Mouse (Mus musculus) stomach, embryonic 14.5 days (tissue): Measurements from ENCODE around the gene Gpr162. TPM values are rescaled to one million over a fixed set of nuclear protein-coding genes. Genes with fewer than 3 reads are reported as not detected.
"Not testable (repeated sequence)": the region's sequence is repeated elsewhere in the genome, so short reads cannot be mapped to it uniquely, and the experiment has no call there.

ENCODE experiments used
- ATAC-seq: fragments of 200-750 bp; cut with Nextera tagmentation; 2 replicates; pipeline ENCODE4 v1.8.0; 2017; ENCODE audit warnings: low read depth, moderate TSS enrichment; ENCODE audit not compliant: insufficient number of reproducible peaks, insufficient read depth, low FRiP score
- H3K27ac ChIP-seq: fragments of 300-500 bp; sonication (generic); 2 replicates; pipeline ENCODE4 v1.5.1; 2014; ENCODE audit warnings: mild to moderate bottlenecking, low read length, moderate library complexity, mixed read lengths
- H3K27me3 ChIP-seq: fragments of 300-500 bp; sonication (generic); 2 replicates; pipeline ENCODE4 v1.6.1; 2014; ENCODE audit warnings: low read length, control low read depth, mixed read lengths; ENCODE audit not compliant: control insufficient read depth, insufficient read depth
- H3K36me3 ChIP-seq: fragments of 300-500 bp; sonication (generic); 2 replicates; pipeline ENCODE4 v1.6.1; 2014; ENCODE audit warnings: mild to moderate bottlenecking, control low read depth, low read length, moderate library complexity, mixed read lengths; ENCODE audit not compliant: control insufficient read depth, insufficient read depth
- H3K4me1 ChIP-seq: fragments of 300-500 bp; sonication (generic); 2 replicates; pipeline ENCODE4 v1.6.1; 2014; ENCODE audit warnings: low read length, control low read depth, mixed read lengths; ENCODE audit not compliant: control insufficient read depth, insufficient read depth
- H3K4me2 ChIP-seq: fragments of 300-500 bp; sonication (generic); replicated peaks from 2 replicates; pipeline ENCODE4 v1.6.1; 2014; ENCODE audit warnings: low read depth, low read length, control low read depth
- H3K4me3 ChIP-seq: fragments of 300-500 bp; sonication (generic); 2 replicates; pipeline ENCODE4 v1.5.1; 2014; ENCODE audit warnings: low read depth, low read length, control low read depth
- H3K9ac ChIP-seq: fragments of 300-500 bp; sonication (generic); replicated peaks from 2 replicates; pipeline ENCODE4 v1.6.1; 2014; ENCODE audit warnings: low read depth, mild to moderate bottlenecking, control low read depth, low read length, moderate library complexity, mixed read lengths
- H3K9me3 ChIP-seq: fragments of 300-500 bp; sonication (generic); 2 replicates; pipeline ENCODE4 v1.6.1; 2016; ENCODE audit warnings: low read depth, low read length, control low read depth; ENCODE audit not compliant: control insufficient read depth
- WGBS: fragments of 180-500 bp; shearing (Covaris S2); extraction: QIAGEN DNeasy Blood & Tissue Kit; methylation state at CpG from one replicate; pipeline ENCODE4 v1.1.7; 2014; 5-methylcytosine and 5-hydroxymethylcytosine counted together
- polyA plus RNA-seq: library from polyadenylated mRNA; unstranded; fragments of >200 nt; fragmentation: Nextera tagmentation; extraction: Ambion mirVana; gene quantifications from 2 replicates; pipeline ENCODE4 v1.2.1, GENCODE M21; 2014

Gene Gpr162
- polyA plus RNA-seq, 1 experiment from 2014 or later: 0.91 TPM

GRCm38 (mm10) chr6:124903580-124904151 is 39.9 kb upstream of the Gpr162 start:
- no peaks in the 10 kb centered on the region for H3K36me3 ChIP-seq
- H3K4me1 ChIP-seq: no peaks in the 10 kb centered on the region
- ATAC-seq: peak; percentile 81
- H3K9ac ChIP-seq: peak overlapping the region; percentile 49
- H3K4me3 ChIP-seq: peak overlapping the region; percentile 40
- peak overlapping the region; percentile 76 for H3K4me2 ChIP-seq
- no peaks in the 10 kb centered on the region for H3K27me3 ChIP-seq
- WGBS: 0% methylated on average over 23 of the region's 23 CpGs
- peak overlapping the region; percentile 99 for H3K27ac ChIP-seq
- H3K9me3 ChIP-seq: no peaks in the 10 kb centered on the region

GRCm38 (mm10) chr6:124901851-124902250 is 38.1 kb upstream of the Gpr162 start:
- no peaks in the 10 kb centered on the region for H3K4me1 ChIP-seq
- no peak overlapping the region for H3K9ac ChIP-seq
- no peak overlapping the region for H3K4me3 ChIP-seq
- no peak for ATAC-seq
- H3K4me2 ChIP-seq: no peak overlapping the region
- H3K9me3 ChIP-seq: no peaks in the 10 kb centered on the region
- H3K27me3 ChIP-seq: no peaks in the 10 kb centered on the region
- no peaks in the 10 kb centered on the region for H3K36me3 ChIP-seq
- H3K27ac ChIP-seq: no peak overlapping the region

GRCm38 (mm10) chr6:124900801-124901480 is 37.2 kb upstream of the Gpr162 start:
- H3K9me3 ChIP-seq: no peaks in the 10 kb centered on the region
- H3K27ac ChIP-seq: no peak overlapping the region
- H3K27me3 ChIP-seq: no peaks in the 10 kb centered on the region
- no peak overlapping the region for H3K9ac ChIP-seq
- no peak for ATAC-seq
- H3K4me2 ChIP-seq: no peak overlapping the region
- H3K4me1 ChIP-seq: no peaks in the 10 kb centered on the region
- H3K4me3 ChIP-seq: no peak overlapping the region
- 57% methylated on average over 10 of the region's 10 CpGs for WGBS
- no peaks in the 10 kb centered on the region for H3K36me3 ChIP-seq

DNA sequence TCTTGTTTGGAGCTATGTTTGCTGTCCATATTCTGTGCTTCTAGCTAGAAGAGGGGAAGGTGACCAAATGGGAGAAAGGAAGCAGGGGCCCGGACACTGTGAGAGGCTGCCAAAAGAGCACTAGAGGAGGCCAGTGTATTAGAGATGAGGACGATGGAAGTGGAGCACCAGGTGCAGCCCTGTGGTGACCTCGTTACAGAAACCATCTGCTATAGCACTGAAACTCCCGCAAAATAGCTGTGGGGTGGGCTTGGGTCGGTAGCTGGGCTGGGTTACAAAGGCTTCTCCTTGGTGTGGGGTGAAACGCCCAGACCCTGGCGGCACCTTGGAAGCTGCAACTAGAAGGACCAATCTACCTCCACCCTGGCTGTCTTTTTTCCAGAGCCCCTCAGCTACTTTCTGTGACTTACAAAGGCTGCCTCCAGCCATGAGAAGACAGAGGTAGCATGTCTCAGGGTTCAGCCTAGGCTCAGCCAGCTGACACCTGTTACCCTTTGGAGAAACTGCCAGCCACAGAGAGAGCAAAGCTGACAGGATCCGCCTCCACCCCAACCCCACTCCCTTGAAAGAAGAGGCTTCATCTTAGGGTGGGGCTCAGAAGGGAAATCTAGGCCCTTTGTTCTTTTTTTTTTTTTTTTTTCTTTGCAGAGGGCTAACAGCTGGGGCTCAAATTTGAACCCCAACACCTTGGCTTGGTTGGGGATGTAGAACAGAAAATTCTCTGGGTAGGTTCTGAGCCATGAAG is 36.4 kb upstream of the Gpr162 start:
- no peaks in the 10 kb centered on the region for H3K27me3 ChIP-seq
- ATAC-seq: no peak
- 59% methylated on average over 8 of the region's 8 CpGs for WGBS
- H3K9ac ChIP-seq: no peak overlapping the region
- no peak overlapping the region for H3K27ac ChIP-seq
- H3K4me1 ChIP-seq: no peaks in the 10 kb centered on the region
- H3K9me3 ChIP-seq: no peaks in the 10 kb centered on the region
- H3K4me3 ChIP-seq: no peak overlapping the region
- no peak overlapping the region for H3K4me2 ChIP-seq
- no peaks in the 10 kb centered on the region for H3K36me3 ChIP-seq

GRCm38 (mm10) chr6:124898359-124898758 is 34.6 kb upstream of the Gpr162 start:
- Histone ChIP-seq H3K27me3 (no peaks in the 10 kb centered on the region), H3K4me3 (no peak overlapping the region), H3K4me2 (no peak overlapping the region), H3K36me3 (no peaks in the 10 kb centered on the region), H3K27ac (no peak overlapping the region), H3K9ac (no peak overlapping the region), H3K4me1 (no peaks in the 10 kb centered on the region), H3K9me3 (no peaks in the 10 kb centered on the region)
- ATAC-seq: no peak
- 30% methylated on average over 3 of the region's 3 CpGs for WGBS

- H3K4me1 ChIP-seq, H3K27ac ChIP-seq, H3K27me3 ChIP-seq, H3K4me2 ChIP-seq, H3K36me3 ChIP-seq, H3K4me3 ChIP-seq, H3K9ac ChIP-seq, H3K9me3 ChIP-seq, ATAC-seq: not testable (repeated sequence)
- 93% methylated on average over 2 of the region's 2 CpGs for WGBS
Observed at GRCm38 (mm10) chr6:124894113-124894512, 30.3 kb upstream of the Gpr162 start.

DNA sequence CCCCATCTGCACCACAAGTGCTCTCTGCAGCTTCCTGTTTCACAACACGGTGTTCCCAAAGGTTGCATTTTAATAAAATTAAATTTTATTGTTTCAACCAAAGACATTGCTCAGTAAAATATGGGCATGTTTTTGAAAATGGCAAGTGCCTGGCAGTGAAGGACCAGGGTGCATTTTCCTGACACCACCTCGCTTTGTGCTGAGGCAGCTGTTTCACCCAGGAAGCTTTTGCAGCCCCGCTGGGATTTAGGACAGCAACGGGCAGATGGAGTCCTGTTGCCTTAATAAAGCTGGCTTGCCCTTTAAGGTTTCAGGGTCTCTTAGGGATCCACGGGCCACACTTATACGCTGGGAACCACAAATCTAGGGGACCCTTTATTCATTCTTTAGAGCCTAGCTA is 27.2 kb upstream of the Gpr162 start:
- H3K9me3 ChIP-seq: no peaks in the 10 kb centered on the region
- H3K9ac ChIP-seq: no peak overlapping the region
- no peaks in the 10 kb centered on the region for H3K4me1 ChIP-seq
- H3K27me3 ChIP-seq: no peaks in the 10 kb centered on the region
- no peak overlapping the region for H3K27ac ChIP-seq
- H3K36me3 ChIP-seq: no peaks in the 10 kb centered on the region
- H3K4me2 ChIP-seq: no peak overlapping the region
- no peak overlapping the region for H3K4me3 ChIP-seq
- ATAC-seq: no peak
- WGBS: 58% methylated on average over 6 of the region's 6 CpGs

DNA sequence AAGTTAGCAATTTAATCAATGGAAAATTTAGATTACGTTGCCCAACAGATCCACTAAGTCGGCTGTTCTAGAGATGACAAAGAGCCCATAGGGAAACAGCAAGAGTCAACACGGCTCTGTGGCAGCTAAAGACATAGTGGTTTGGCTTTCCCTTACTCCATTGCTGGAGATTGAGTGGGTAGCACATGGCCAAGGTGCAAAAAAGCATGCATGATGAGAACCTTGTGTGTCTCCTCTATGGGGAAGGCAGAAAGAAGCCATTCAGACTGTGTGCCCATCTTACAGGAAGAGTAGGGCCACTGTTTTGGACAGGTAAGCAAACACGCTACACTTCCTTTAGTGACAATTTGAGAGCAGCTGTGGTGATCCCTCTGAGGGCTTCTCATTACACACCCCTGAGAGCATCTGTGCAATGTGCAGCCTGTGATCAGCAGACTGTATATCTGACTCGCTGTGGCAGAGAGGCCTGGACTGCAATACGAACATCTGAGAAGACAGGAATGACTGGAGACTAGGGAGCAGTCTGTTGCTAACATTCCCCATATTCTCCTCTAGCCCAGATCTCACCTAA is 24.9 kb upstream of the Gpr162 start:
- H3K9me3 ChIP-seq: no peaks in the 10 kb centered on the region
- no peak for ATAC-seq
- H3K27me3 ChIP-seq: no peaks in the 10 kb centered on the region
- no peaks in the 10 kb centered on the region for H3K36me3 ChIP-seq
- H3K4me2 ChIP-seq: no peak overlapping the region
- H3K27ac ChIP-seq: no peak overlapping the region
- no peak overlapping the region for H3K4me3 ChIP-seq
- WGBS: 87% methylated on average over 6 of the region's 6 CpGs
- no peaks in the 10 kb centered on the region for H3K4me1 ChIP-seq
- H3K9ac ChIP-seq: no peak overlapping the region
